Mouse (Mus musculus): ENCODE data around the gene D630045J12Rik. TPM values are rescaled to one million over a fixed set of nuclear protein-coding genes. Genes with fewer than 3 reads are reported as not detected.

Gene D630045J12Rik
- polyA plus RNA-seq, 1 experiment from 2014 or later: 21.0 TPM

- Histone ChIP-seq H3K9ac (no peak overlapping the region), H3K27me3 (replicated peaks) (no peaks in the 10 kb centered on the region), H3K4me2 (no peak overlapping the region), H3K36me3 (replicated peaks) (peaks cover 38% of the 10 kb centered on the region; the same call in 1 of the 2 replicates), H3K9me3 (no peaks in the 10 kb centered on the region), H3K4me3 (no peak overlapping the region), H3K4me1 (no peaks in the 10 kb centered on the region), H3K27ac (no peak overlapping the region)
- ATAC-seq (replicated peaks): no peak
- WGBS: 61% methylated on average over 8 of the region's 8 CpGs
These were observed 108.2 kb downstream of the D630045J12Rik start for GRCm38 (mm10) chr6:38145463-38146065.

DNA sequence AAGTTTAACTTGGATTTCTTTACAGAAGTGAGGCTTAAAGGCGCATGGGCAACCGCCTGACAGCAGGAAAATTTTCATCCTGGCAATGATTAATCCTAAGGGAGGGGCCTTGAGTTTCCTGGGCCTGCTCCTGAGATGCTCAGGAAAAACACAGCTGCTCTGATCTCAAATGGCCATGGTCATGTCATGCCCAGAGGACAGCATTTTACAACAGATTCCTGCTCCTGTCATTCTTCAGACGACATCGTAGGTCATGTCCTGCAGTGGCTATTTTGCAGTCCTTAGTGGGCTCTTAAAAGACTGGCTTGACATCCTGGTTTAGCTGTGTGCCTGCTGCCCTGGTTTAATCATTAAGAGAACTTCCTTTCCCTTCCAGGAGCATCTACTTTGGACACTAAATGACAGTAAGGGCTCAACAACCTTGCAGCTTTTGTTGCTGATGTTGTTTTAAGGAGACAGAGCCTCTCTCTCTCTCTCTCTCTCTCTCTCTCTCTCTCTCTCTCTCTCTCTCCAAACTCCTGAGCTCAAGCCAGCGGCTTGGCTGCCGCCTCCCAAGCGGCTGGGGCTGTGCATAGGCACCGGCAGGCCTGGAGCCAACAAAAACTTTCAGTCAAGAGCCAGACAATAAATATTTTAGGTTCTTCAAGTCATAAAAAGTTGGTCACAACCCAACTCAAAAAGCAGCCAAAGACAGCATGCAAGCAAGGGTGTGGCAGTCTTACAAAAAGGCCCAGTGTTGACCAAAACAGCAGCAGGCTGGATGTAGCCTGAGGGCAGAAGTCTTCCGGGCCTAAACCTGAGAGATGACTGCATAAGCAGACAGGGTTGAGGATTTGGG lies 109.4 kb downstream of the D630045J12Rik start:
- H3K4me1 ChIP-seq: no peaks in the 10 kb centered on the region
- H3K4me3 ChIP-seq: no peak overlapping the region
- H3K4me2 ChIP-seq: no peak overlapping the region
- ATAC-seq (replicated peaks): no peak
- H3K9me3 ChIP-seq: no peaks in the 10 kb centered on the region
- H3K9ac ChIP-seq: no peak overlapping the region
- no peaks in the 10 kb centered on the region for H3K27me3 ChIP-seq (replicated peaks)
- no peak overlapping the region for H3K27ac ChIP-seq
- WGBS: 80% methylated on average over 9 of the region's 9 CpGs
- H3K36me3 ChIP-seq (replicated peaks): peaks cover 35% of the 10 kb centered on the region; the same call in 1 of the 2 replicates

DNA sequence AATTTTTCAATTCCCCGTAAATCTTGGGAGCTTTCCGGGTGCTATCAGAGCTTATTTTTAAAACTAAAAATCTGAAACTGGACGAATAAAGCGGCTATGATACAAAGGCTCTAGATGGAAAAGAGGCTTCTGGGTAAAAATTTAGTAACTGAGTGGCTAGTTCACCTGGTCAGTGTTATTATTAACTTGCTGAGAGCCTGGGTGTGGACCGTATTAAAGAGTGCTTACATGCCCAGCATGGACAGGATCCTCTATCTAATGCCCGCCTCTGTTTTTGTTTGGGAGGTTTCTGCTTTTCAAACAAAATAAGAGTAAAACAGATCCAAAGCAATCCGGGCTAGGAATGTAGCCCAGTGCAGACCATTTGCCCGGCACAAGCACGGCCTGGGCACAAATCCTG lies 113.4 kb downstream of the D630045J12Rik start:
- 94% methylated on average over 9 of the region's 9 CpGs for WGBS
- no peak overlapping the region for H3K4me2 ChIP-seq
- no peak overlapping the region for H3K9ac ChIP-seq
- no peak for ATAC-seq (replicated peaks)
- H3K9me3 ChIP-seq: no peaks in the 10 kb centered on the region
- peaks cover 33% of the 10 kb centered on the region for H3K36me3 ChIP-seq (replicated peaks)
- no peak overlapping the region for H3K4me3 ChIP-seq
- no peaks in the 10 kb centered on the region for H3K4me1 ChIP-seq
- H3K27me3 ChIP-seq (replicated peaks): no peaks in the 10 kb centered on the region
- H3K27ac ChIP-seq: no peak overlapping the region

DNA sequence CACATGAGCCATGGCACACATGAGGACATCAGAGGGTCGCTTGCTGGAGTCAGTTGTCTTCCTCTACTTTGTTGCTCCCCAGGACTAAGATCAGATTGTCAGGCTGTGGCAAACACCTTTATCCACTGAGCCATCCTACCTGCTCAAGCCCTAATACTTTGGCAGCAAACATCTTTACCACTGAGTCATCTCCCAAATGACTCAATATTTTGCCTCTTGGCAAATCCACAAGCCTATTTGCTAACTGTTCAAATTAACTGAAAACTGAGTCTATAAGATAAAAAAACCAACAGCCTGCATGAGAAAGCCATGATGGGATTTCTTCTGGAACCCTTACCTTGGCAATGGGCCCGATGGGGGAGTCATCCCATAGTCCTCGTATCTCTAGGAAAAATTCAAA lies 114.7 kb downstream of the D630045J12Rik start:
- no peaks in the 10 kb centered on the region for H3K9me3 ChIP-seq
- H3K9ac ChIP-seq: no peak overlapping the region
- no peak overlapping the region for H3K4me3 ChIP-seq
- 90% methylated on average over 3 of the region's 3 CpGs for WGBS
- H3K4me2 ChIP-seq: no peak overlapping the region
- no peaks in the 10 kb centered on the region for H3K4me1 ChIP-seq
- H3K27me3 ChIP-seq (replicated peaks): no peaks in the 10 kb centered on the region
- H3K36me3 ChIP-seq (replicated peaks): peaks cover 43% of the 10 kb centered on the region
- H3K27ac ChIP-seq: no peak overlapping the region
- ATAC-seq (replicated peaks): no peak

DNA sequence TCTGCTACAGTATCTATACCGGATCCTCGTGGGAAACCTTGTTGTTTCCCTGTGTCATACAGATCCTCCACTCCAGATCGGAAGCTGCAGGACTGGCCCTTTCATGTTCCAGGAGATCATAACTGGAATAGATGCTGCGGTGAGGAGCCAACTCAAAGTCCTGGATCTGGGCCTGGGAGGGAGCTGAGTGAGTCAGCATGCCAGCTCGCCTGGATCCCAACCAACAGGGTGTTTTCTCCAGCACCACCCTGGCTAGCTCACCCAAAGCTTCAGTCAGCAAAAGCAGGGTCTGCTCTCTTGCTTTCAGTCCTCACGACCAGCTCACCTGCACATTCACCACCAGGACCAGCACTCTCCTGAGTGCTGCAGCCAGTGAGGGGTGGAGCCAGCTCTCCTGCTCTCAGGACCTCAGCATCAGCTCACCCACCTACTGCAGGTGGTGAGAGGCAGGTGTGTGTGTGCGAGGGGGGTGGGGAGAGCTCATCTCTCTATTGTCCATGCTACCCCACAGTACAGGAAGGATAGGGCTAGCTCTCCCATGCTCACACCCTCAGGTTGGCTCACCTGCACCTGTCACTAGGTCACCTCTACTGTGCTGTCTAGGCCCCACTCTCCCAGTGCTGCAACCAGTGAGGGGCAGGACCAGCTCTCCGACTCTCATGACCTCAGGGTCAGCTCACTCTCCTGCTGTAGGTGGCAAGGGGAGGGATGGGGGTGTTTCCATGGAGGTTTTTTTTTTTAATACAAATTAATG lies 118.8 kb downstream of the D630045J12Rik start:
- no peak overlapping the region for H3K4me2 ChIP-seq
- no peaks in the 10 kb centered on the region for H3K27me3 ChIP-seq (replicated peaks)
- ATAC-seq (replicated peaks): peak; percentile 42; the same call in 1 of the 2 replicates
- H3K4me3 ChIP-seq: no peak overlapping the region
- H3K4me1 ChIP-seq: no peaks in the 10 kb centered on the region
- no peak overlapping the region for H3K9ac ChIP-seq
- 84% methylated on average over 8 of the region's 8 CpGs for WGBS
- no peak overlapping the region for H3K27ac ChIP-seq
- H3K36me3 ChIP-seq (replicated peaks): peaks cover 50% of the 10 kb centered on the region
- no peaks in the 10 kb centered on the region for H3K9me3 ChIP-seq

- Histone ChIP-seq H3K36me3 (replicated peaks) (peaks cover 63% of the 10 kb centered on the region), H3K27ac (no peak overlapping the region), H3K9ac (no peak overlapping the region), H3K9me3 (no peaks in the 10 kb centered on the region), H3K4me3 (no peak overlapping the region), H3K27me3 (replicated peaks) (no peaks in the 10 kb centered on the region), H3K4me2 (no peak overlapping the region), H3K4me1 (no peaks in the 10 kb centered on the region)
- 81% methylated on average over 4 of the region's 4 CpGs for WGBS
- ATAC-seq (replicated peaks): no peak
These were observed 122.0 kb downstream of the D630045J12Rik start for GRCm38 (mm10) chr6:38131801-38132231.

DNA sequence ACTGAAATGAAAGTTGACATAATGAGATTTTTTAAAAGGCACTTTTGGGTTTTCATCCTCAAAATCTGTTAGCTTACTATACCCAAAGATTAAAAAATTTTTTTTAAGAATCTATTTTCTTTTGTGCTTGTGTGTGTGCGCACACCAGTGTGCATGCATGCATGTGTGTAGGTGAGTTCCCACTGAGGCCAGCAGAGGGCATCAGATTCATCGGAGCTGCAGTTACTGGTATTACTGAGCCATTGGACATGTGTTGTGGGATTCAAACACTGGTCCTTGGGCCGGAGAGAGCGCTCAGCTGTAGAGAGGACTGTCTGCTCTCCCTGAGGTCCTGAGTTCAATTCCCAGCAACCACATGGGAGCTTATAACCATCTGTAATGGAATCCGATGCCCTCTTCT lies 123.9 kb downstream of the D630045J12Rik start:
- H3K36me3 ChIP-seq (replicated peaks): peaks cover 47% of the 10 kb centered on the region
- H3K9ac ChIP-seq: no peak overlapping the region
- H3K9me3 ChIP-seq: no peaks in the 10 kb centered on the region
- 96% methylated on average over 5 of the region's 5 CpGs for WGBS
- H3K4me2 ChIP-seq: no peak overlapping the region
- H3K4me1 ChIP-seq: no peaks in the 10 kb centered on the region
- no peak for ATAC-seq (replicated peaks)
- H3K27me3 ChIP-seq (replicated peaks): no peaks in the 10 kb centered on the region
- H3K4me3 ChIP-seq: no peak overlapping the region
- no peak overlapping the region for H3K27ac ChIP-seq

DNA sequence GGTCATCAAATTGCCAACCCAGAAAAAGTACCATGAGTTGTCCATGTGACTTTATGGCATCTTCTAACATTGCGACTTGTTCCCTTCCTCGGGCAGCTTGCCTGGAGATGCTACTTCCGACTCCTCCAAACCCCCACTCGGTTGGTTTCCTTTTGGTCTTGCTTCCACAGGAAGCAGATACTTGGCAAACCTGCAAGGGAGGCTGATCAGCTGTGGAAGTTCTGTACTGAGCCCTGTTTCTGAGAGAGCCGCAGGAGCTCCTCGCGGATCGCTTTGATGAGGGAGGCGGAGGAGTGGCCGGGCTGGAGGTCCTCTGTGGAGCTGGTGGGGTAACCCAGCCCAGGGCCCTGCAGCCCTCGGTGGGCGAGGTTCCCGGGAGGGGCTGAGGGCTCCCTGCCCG lies 125.7 kb downstream of the D630045J12Rik start:
- Histone ChIP-seq H3K9me3 (no peaks in the 10 kb centered on the region), H3K9ac (no peak overlapping the region), H3K4me3 (no peak overlapping the region), H3K36me3 (replicated peaks) (peaks cover 43% of the 10 kb centered on the region), H3K27me3 (replicated peaks) (no peaks in the 10 kb centered on the region), H3K4me1 (no peaks in the 10 kb centered on the region), H3K27ac (no peak overlapping the region), H3K4me2 (no peak overlapping the region)
- 88% methylated on average over 14 of the region's 14 CpGs for WGBS
- no peak for ATAC-seq (replicated peaks)

GRCm38 (mm10) chr6:38125462-38125861 lies 128.3 kb downstream of the D630045J12Rik start:
- H3K9me3 ChIP-seq: no peaks in the 10 kb centered on the region
- no peaks in the 10 kb centered on the region for H3K4me1 ChIP-seq
- no peak overlapping the region for H3K9ac ChIP-seq
- ATAC-seq (replicated peaks): no peak
- H3K4me2 ChIP-seq: no peak overlapping the region
- no peak overlapping the region for H3K4me3 ChIP-seq
- no peaks in the 10 kb centered on the region for H3K27me3 ChIP-seq (replicated peaks)
- WGBS: 94% methylated on average over 3 of the region's 3 CpGs
- peaks cover 30% of the 10 kb centered on the region for H3K36me3 ChIP-seq (replicated peaks)
- no peak overlapping the region for H3K27ac ChIP-seq

GRCm38 (mm10) chr6:38124882-38125281 lies 128.9 kb downstream of the D630045J12Rik start:
- Histone ChIP-seq H3K27ac (no peak overlapping the region), H3K9me3 (no peaks in the 10 kb centered on the region), H3K4me3 (no peak overlapping the region), H3K36me3 (replicated peaks) (peaks cover 26% of the 10 kb centered on the region; the same call in 1 of the 2 replicates), H3K4me1 (no peaks in the 10 kb centered on the region), H3K4me2 (no peak overlapping the region), H3K27me3 (replicated peaks) (no peaks in the 10 kb centered on the region), H3K9ac (no peak overlapping the region)
- 95% methylated on average over 5 of the region's 5 CpGs for WGBS
- ATAC-seq (replicated peaks): no peak

DNA sequence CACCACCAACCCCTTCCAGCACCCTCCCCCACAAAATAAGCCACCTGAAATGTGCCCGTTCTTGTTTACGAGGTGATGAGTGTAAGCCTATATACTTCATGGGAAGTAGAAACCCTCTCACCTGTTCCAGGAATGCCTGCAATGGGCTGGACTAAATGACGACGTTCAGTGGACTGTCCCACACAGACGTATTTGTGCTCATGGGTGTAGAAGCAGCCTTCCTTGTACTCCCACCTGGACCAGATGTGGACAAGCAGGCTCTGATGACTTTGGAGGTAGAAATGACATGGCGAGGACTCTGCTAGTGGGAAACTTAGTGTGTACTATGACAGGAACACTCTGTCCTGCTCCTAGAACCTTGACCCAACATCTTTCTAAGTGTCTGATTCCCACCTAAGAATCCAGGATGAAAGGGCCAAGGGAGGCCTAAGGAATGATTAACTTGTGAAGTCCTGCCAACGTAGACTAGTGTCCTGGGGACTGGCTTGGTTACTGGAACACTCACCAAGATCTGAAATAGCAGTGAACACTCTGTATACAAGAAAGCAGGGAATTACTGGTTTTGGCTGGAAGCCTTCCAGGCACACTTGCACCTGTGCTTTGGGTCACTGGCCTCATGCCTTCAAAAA lies 129.5 kb downstream of the D630045J12Rik start, which contains the start of gene Atp6v0a4:
TSS of gene Atp6v0a4 (minus strand) at position 380 of the 629 bp plus-strand sequence.
- Histone ChIP-seq H3K27me3 (replicated peaks) (no peaks in the 10 kb centered on the region), H3K9ac (no peak within 1 kb of the TSS), H3K4me1 (no peaks in the 10 kb centered on the region), H3K36me3 (replicated peaks) (peaks cover 22% of the 10 kb centered on the region; the same call in 1 of the 2 replicates), H3K4me3 (no peak within 1 kb of the TSS), H3K27ac (no peak within 1 kb of the TSS), H3K4me2 (no peak within 1 kb of the TSS), H3K9me3 (no peaks in the 10 kb centered on the region)
- WGBS: 95% methylated on average over 7 of the region's 7 CpGs
- no peak for ATAC-seq (replicated peaks)

Measured in midbrain, embryonic 15.5 days (tissue).